Mouse (Mus musculus): Measurements from ENCODE around the gene Ntn4. TPM values are rescaled to one million over a fixed set of nuclear protein-coding genes. Genes with fewer than 3 reads are reported as not detected.

Ntn4 gene
- total RNA-seq, 1 experiment = 1.9 TPM

- DNase-seq (ENCODE audit: low read depth, low spot score) = no peak
- Histone ChIP-seq H3K4me1 (ENCODE audit: control insufficient read depth in 2 of 2, insufficient read depth in 2 of 2, low read length in 2 of 2, poor library complexity in 1 of 2) (no peaks in the 10 kb centered on the region), H3K36me3 (ENCODE audit: control insufficient read depth, insufficient read depth, low read length, poor library complexity, severe bottlenecking) (no peaks in the 10 kb centered on the region), H3K9ac (ENCODE audit: insufficient read depth, low read depth, low read length, poor library complexity, severe bottlenecking) (no peak overlapping the region), H3K4me3 (ENCODE audit: insufficient read depth in 1 of 2, low read depth in 1 of 2, low read length in 2 of 2, poor library complexity in 1 of 2, severe bottlenecking in 1 of 2) (no peak overlapping the region), H3K27ac (ENCODE audit: insufficient read depth, low read depth, low read length, poor library complexity, severe bottlenecking) (no peak overlapping the region), H3K9me3 (ENCODE audit: control insufficient read depth, insufficient read depth, low read depth, low read length) (no peaks in the 10 kb centered on the region)
- TF ChIP-seq MAFK (IDR thresholded peaks at IDR 0.05; ENCODE audit: insufficient read depth, low read depth, low read length) (no peak), HCFC1 (IDR thresholded peaks at IDR 0.05; ENCODE audit: borderline replicate concordance, insufficient read depth, low read length) (no peak), ZNF384 (IDR thresholded peaks at IDR 0.05; ENCODE audit: low read depth, low read length) (no peak), CHD2 (IDR thresholded peaks at IDR 0.05; ENCODE audit: low read depth, low read length) (no peak), ZC3H11A (IDR thresholded peaks at IDR 0.05; ENCODE audit: borderline replicate concordance, low read depth, low read length) (no peak)
- in situ Hi-C loops (cut with MboI; ENCODE audit: low sequenced_read_pairs in 2 of 2, unreplicated experiment in 2 of 2) = no loop called here
These were observed 6.9 kb upstream of the Ntn4 start for GRCm38 (mm10) chr10:93633563-93633962.

- no peak for TF ChIP-seq MAFK (IDR thresholded peaks at IDR 0.05; ENCODE audit: insufficient read depth, low read depth, low read length)
- no peak for TF ChIP-seq ZC3H11A (IDR thresholded peaks at IDR 0.05; ENCODE audit: borderline replicate concordance, low read depth, low read length)
- H3K4me3 ChIP-seq (ENCODE audit: insufficient read depth in 1 of 2, low read depth in 1 of 2, low read length in 2 of 2, poor library complexity in 1 of 2, severe bottlenecking in 1 of 2) = no peak overlapping the region
- no peak overlapping the region for H3K27ac ChIP-seq (ENCODE audit: insufficient read depth, low read depth, low read length, poor library complexity, severe bottlenecking)
- DNase-seq (ENCODE audit: low read depth, low spot score) = no peak
- H3K4me1 ChIP-seq (ENCODE audit: control insufficient read depth in 2 of 2, insufficient read depth in 2 of 2, low read length in 2 of 2, poor library complexity in 1 of 2) = no peaks in the 10 kb centered on the region
- H3K36me3 ChIP-seq (ENCODE audit: control insufficient read depth, insufficient read depth, low read length, poor library complexity, severe bottlenecking) = no peaks in the 10 kb centered on the region
- H3K9me3 ChIP-seq (ENCODE audit: control insufficient read depth, insufficient read depth, low read depth, low read length) = no peaks in the 10 kb centered on the region
- in situ Hi-C loops (cut with MboI; ENCODE audit: low sequenced_read_pairs in 2 of 2, unreplicated experiment in 2 of 2) = no loop called here
- no peak overlapping the region for H3K9ac ChIP-seq (ENCODE audit: insufficient read depth, low read depth, low read length, poor library complexity, severe bottlenecking)
These were observed 6.5 kb upstream of the Ntn4 start for GRCm38 (mm10) chr10:93633971-93634370.

GRCm38 (mm10) chr10:93635941-93636340 lies 4.5 kb upstream of the Ntn4 start:
- no peak overlapping the region for H3K4me3 ChIP-seq (ENCODE audit: insufficient read depth in 1 of 2, low read depth in 1 of 2, low read length in 2 of 2, poor library complexity in 1 of 2, severe bottlenecking in 1 of 2)
- H3K27ac ChIP-seq (ENCODE audit: insufficient read depth, low read depth, low read length, poor library complexity, severe bottlenecking) = no peak overlapping the region
- TF ChIP-seq ZNF384 (IDR thresholded peaks at IDR 0.05; ENCODE audit: low read depth, low read length) (no peak), HCFC1 (IDR thresholded peaks at IDR 0.05; ENCODE audit: borderline replicate concordance, insufficient read depth, low read length) (no peak), MAFK (IDR thresholded peaks at IDR 0.05; ENCODE audit: insufficient read depth, low read depth, low read length) (no peak), CHD2 (IDR thresholded peaks at IDR 0.05; ENCODE audit: low read depth, low read length) (no peak), ZC3H11A (IDR thresholded peaks at IDR 0.05; ENCODE audit: borderline replicate concordance, low read depth, low read length) (no peak)
- no peaks in the 10 kb centered on the region for H3K9me3 ChIP-seq (ENCODE audit: control insufficient read depth, insufficient read depth, low read depth, low read length)
- no peak for DNase-seq (ENCODE audit: low read depth, low spot score)
- H3K4me1 ChIP-seq (ENCODE audit: control insufficient read depth in 2 of 2, insufficient read depth in 2 of 2, low read length in 2 of 2, poor library complexity in 1 of 2) = no peaks in the 10 kb centered on the region
- H3K9ac ChIP-seq (ENCODE audit: insufficient read depth, low read depth, low read length, poor library complexity, severe bottlenecking) = no peak overlapping the region
- in situ Hi-C loops (cut with MboI; ENCODE audit: low sequenced_read_pairs in 2 of 2, unreplicated experiment in 2 of 2) = no loop called here
- no peaks in the 10 kb centered on the region for H3K36me3 ChIP-seq (ENCODE audit: control insufficient read depth, insufficient read depth, low read length, poor library complexity, severe bottlenecking)

GRCm38 (mm10) chr10:93640953-93641820 lies 706 bp downstream of the Ntn4 start:
- Histone ChIP-seq H3K4me3 (ENCODE audit: insufficient read depth in 1 of 2, low read depth in 1 of 2, low read length in 2 of 2, poor library complexity in 1 of 2, severe bottlenecking in 1 of 2) (peak overlapping the region; percentile 45 to 74), H3K27ac (ENCODE audit: insufficient read depth, low read depth, low read length, poor library complexity, severe bottlenecking) (no peak overlapping the region), H3K36me3 (ENCODE audit: control insufficient read depth, insufficient read depth, low read length, poor library complexity, severe bottlenecking) (no peaks in the 10 kb centered on the region), H3K9me3 (ENCODE audit: control insufficient read depth, insufficient read depth, low read depth, low read length) (no peaks in the 10 kb centered on the region), H3K4me1 (ENCODE audit: control insufficient read depth in 2 of 2, insufficient read depth in 2 of 2, low read length in 2 of 2, poor library complexity in 1 of 2) (peaks cover 0 to 3% of the 10 kb centered on the region in 2 experiments; a peak in 2 of 4 replicates), H3K9ac (ENCODE audit: insufficient read depth, low read depth, low read length, poor library complexity, severe bottlenecking) (peak overlapping the region; percentile 56; the same call in 1 of the 2 replicates)
- TF ChIP-seq CHD2 (IDR thresholded peaks at IDR 0.05; ENCODE audit: low read depth, low read length) = no peak
- no peak for TF ChIP-seq MAFK (IDR thresholded peaks at IDR 0.05; ENCODE audit: insufficient read depth, low read depth, low read length)
- TF ChIP-seq ZNF384 (IDR thresholded peaks at IDR 0.05; ENCODE audit: low read depth, low read length) = no peak
- no peak for TF ChIP-seq HCFC1 (IDR thresholded peaks at IDR 0.05; ENCODE audit: borderline replicate concordance, insufficient read depth, low read length)
- TF ChIP-seq ZC3H11A (IDR thresholded peaks at IDR 0.05; ENCODE audit: borderline replicate concordance, low read depth, low read length) = no peak
- no peak for DNase-seq (ENCODE audit: low read depth, low spot score)
- in situ Hi-C loops (cut with MboI; ENCODE audit: low sequenced_read_pairs in 2 of 2, unreplicated experiment in 2 of 2) = no loop called here

Data from ES-E14 (cell line).